Mouse (Mus musculus): Measurements from ENCODE around the gene Ihh. TPM values are rescaled to one million over a fixed set of nuclear protein-coding genes. Genes with fewer than 3 reads are reported as not detected.

The Ihh gene
- polyA plus RNA-seq, 1 experiment: not detected

DNA sequence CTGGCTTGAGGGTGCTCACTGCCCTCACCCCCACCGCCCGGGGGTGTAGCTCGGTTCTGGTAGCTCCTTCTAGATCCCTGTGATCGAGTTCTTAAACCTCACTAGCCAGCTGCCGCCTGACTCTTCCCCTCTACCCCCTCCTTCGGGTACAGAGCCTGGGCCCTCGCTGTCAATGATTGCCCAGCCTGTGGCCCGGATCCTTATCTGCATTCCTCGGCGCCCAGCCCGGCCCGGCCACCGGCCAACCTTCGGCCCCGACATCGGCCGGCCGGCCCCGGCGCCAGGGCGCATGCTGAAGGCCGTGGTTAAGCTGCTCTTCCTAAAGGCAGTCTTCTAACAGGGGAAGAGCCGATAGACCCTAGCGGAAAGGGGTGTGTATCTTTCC, 1.8 kb downstream of the Ihh start:
- H3K27ac ChIP-seq (ENCODE audit: insufficient read depth, low read depth, low read length): no peak overlapping the region
- TF ChIP-seq CTCF (IDR thresholded peaks at IDR 0.05; ENCODE audit: insufficient read depth, low read depth, low read length) (no peak), POLR2A (IDR thresholded peaks at IDR 0.05; ENCODE audit: insufficient read depth, low read depth, low read length) (no peak)
- WGBS: 7% methylated on average over 24 of the region's 24 CpGs
- no peak overlapping the region for H3K4me3 ChIP-seq (ENCODE audit: insufficient read depth, low read depth, low read length)
- peaks cover 37% of the 10 kb centered on the region for H3K4me1 ChIP-seq (ENCODE audit: control insufficient read depth, insufficient read depth, low read length)

DNA sequence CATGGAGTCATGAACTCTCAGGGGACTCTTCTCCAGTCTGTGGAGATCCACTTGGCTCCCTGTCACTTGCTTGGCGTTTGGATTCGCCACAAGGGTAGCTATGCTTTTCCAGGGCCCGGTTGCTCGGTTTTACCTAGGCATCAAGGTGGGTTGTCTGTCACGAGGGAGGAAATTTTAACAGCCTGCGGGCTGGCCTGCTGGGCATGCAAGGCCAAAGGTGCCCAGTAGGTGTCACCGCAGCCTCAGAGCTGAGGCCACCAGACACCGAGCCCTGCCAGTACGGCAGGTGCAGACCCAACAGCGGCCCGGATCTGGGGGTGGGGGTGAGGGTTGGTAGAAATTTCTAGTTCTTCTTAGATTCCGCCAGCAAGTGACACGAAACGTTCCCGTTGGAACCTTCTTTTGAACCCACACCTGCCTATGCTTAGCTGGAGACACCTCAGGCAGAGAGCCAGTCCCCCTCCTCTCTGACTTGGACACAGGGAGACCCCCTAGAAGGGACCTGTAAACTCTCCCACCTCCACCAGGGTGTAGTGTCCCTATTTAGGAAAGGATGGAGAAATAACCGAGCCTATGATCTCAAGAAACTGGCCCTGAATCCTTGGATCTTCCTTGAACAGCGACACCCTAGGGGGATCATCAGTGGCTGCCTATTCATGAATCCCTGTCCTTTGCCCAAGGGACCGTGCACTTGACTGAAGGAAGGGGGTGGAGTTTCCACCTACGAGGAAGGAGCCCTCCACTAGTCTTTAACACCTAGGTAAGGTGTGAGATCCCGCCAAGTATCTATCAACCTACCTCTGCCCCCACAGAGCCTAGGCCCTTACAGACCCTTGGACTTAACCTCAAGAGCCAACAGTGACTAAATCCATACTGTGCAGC, 2.4 kb downstream of the Ihh start:
- Histone ChIP-seq H3K4me1 (ENCODE audit: control insufficient read depth, insufficient read depth, low read length) (peaks cover 37% of the 10 kb centered on the region), H3K4me3 (ENCODE audit: insufficient read depth, low read depth, low read length) (no peak overlapping the region), H3K27ac (ENCODE audit: insufficient read depth, low read depth, low read length) (no peak overlapping the region)
- 7% methylated on average over 20 of the region's 20 CpGs for WGBS
- peak; percentile 82; the same call in 1 of the 2 replicates for TF ChIP-seq CTCF (IDR thresholded peaks at IDR 0.05; ENCODE audit: insufficient read depth, low read depth, low read length)
- TF ChIP-seq POLR2A (IDR thresholded peaks at IDR 0.05; ENCODE audit: insufficient read depth, low read depth, low read length): no peak

DNA sequence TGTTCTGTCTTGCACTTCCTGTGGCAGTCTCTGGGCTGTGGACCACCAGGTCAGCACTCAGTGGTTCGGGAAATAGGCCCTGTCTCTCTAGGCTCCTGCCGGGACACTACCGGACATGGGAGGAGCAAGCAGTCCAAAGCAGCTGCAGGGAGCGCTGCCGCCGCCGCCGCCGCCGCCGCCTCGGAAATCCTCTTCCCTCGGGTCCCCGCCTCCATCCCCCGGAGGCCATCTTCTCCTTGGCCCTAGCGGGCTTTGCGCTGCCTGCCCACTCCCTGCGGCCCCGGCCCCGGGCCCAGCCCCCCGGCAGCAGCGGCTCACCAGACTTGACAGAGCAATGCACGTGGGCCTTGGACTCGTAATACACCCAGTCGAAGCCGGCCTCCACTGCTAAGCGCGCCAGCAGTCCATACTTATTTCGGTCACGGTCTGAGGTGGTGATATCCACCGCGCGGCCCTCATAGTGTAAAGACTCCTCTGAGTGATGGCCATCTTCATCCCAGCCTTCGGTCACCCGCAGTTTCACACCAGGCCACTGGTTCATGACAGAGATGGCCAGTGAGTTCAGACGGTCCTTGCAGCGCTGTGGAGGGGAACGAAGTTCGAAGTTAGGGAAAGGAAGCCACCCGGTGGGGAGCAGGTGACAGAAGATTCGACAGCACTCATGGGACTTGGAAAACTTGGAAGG, 3.3 kb downstream of the Ihh start:
- no peak for TF ChIP-seq CTCF (IDR thresholded peaks at IDR 0.05; ENCODE audit: insufficient read depth, low read depth, low read length)
- no peak for TF ChIP-seq POLR2A (IDR thresholded peaks at IDR 0.05; ENCODE audit: insufficient read depth, low read depth, low read length)
- Histone ChIP-seq H3K27ac (ENCODE audit: insufficient read depth, low read depth, low read length) (no peak overlapping the region), H3K4me3 (ENCODE audit: insufficient read depth, low read depth, low read length) (no peak overlapping the region), H3K4me1 (ENCODE audit: control insufficient read depth, insufficient read depth, low read length) (peaks cover 37% of the 10 kb centered on the region)
- WGBS: 3% methylated on average over 41 of the region's 41 CpGs

DNA sequence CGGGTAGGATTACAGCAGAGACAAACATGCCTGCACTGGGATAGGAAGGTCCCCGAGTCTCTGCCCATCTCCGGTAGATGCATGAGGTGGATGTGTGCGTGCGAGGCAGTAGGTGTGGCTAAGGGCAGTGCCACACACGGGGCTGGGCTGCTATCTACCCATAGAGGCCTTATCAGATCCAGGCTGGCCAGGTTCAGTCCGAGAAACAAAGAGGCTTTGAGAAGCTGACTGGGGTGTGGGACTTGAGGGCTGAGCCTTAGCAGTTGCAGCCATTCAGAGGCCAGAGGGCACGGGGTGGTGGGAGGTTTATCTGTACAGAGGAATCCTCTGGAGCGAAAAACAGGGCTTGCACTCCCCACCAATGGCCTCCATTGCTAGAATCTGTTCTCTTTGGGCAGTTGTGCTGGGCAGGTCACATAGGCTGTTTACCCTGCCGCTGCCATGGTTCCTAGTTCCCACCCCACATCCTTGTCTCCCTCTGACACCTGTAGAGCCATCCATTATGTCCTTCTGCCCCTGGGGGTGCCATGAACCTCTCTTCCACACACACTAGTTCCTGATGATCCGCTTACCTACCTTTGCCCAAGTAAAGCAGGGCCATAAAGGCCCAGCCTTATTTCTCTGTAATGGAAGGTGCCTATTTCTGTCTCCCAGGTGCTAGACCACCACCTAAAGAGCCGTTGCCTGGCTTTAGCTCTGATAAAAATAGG, 9.7 kb downstream of the Ihh start:
- no peak for TF ChIP-seq POLR2A (IDR thresholded peaks at IDR 0.05; ENCODE audit: insufficient read depth, low read depth, low read length)
- TF ChIP-seq CTCF (IDR thresholded peaks at IDR 0.05; ENCODE audit: insufficient read depth, low read depth, low read length): no peak
- no peaks in the 10 kb centered on the region for H3K4me1 ChIP-seq (ENCODE audit: control insufficient read depth, insufficient read depth, low read length)
- H3K4me3 ChIP-seq (ENCODE audit: insufficient read depth, low read depth, low read length): no peak overlapping the region
- WGBS: 67% methylated on average over 12 of the region's 12 CpGs
- no peak overlapping the region for H3K27ac ChIP-seq (ENCODE audit: insufficient read depth, low read depth, low read length)

DNA sequence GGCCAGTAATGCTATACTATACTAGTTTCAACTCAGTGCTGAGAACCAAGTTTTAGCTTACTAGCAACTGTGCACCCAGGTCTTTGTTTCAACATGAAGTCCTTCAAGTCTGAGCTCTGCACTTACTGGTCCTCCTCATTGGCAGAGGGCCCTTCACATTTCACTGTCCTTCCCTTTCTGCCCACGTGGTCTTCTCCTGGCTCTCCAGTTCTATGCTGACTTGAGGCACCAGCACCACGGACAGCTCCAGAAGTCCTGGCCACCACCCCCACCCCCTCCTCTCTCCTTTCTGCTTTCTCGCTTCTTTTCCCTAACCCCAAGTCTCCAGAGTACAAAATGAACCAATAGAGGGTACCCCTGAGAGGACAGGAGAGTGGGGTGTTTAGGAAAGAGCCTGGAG, 11.7 kb downstream of the Ihh start:
- TF ChIP-seq POLR2A (IDR thresholded peaks at IDR 0.05; ENCODE audit: insufficient read depth, low read depth, low read length): no peak
- TF ChIP-seq CTCF (IDR thresholded peaks at IDR 0.05; ENCODE audit: insufficient read depth, low read depth, low read length): no peak
- 6% methylated on average over 3 of the region's 3 CpGs for WGBS
- H3K4me1 ChIP-seq (ENCODE audit: control insufficient read depth, insufficient read depth, low read length): no peaks in the 10 kb centered on the region

GRCm38 (mm10) chr1:74936221-74936830, 15.1 kb downstream of the Ihh start:
- Histone ChIP-seq H3K4me3 (ENCODE audit: insufficient read depth, low read depth, low read length) (no peak overlapping the region), H3K27ac (ENCODE audit: insufficient read depth, low read depth, low read length) (no peak overlapping the region), H3K4me1 (ENCODE audit: control insufficient read depth, insufficient read depth, low read length) (no peaks in the 10 kb centered on the region)
- TF ChIP-seq POLR2A (IDR thresholded peaks at IDR 0.05; ENCODE audit: insufficient read depth, low read depth, low read length) (no peak), CTCF (IDR thresholded peaks at IDR 0.05; ENCODE audit: insufficient read depth, low read depth, low read length) (no peak)
- 37% methylated on average over 12 of the region's 12 CpGs for WGBS

More for the DNA sequence above, 11.7 kb downstream of the Ihh start:
- Histone ChIP-seq H3K4me3 (ENCODE audit: insufficient read depth, low read depth, low read length) (no peak overlapping the region), H3K27ac (ENCODE audit: insufficient read depth, low read depth, low read length) (no peak overlapping the region)

GRCm38 (mm10) chr1:74935402-74935801, 16.1 kb downstream of the Ihh start, which contains the start of gene Cfap65:
Gene Cfap65, minus strand, starts transcription at chr1:74935599.
- 1% methylated on average over 18 of the region's 18 CpGs for WGBS
- Histone ChIP-seq H3K4me1 (ENCODE audit: control insufficient read depth, insufficient read depth, low read length) (no peaks in the 10 kb centered on the region), H3K4me3 (ENCODE audit: insufficient read depth, low read depth, low read length) (peak within 1 kb of the TSS; percentile 47), H3K27ac (ENCODE audit: insufficient read depth, low read depth, low read length) (no peak within 1 kb of the TSS)
- TF ChIP-seq CTCF (IDR thresholded peaks at IDR 0.05; ENCODE audit: insufficient read depth, low read depth, low read length) (no peak), POLR2A (IDR thresholded peaks at IDR 0.05; ENCODE audit: insufficient read depth, low read depth, low read length) (no peak)

GRCm38 (mm10) chr1:74927621-74928296, 23.7 kb downstream of the Ihh start:
- Histone ChIP-seq H3K27ac (ENCODE audit: insufficient read depth, low read depth, low read length) (no peak overlapping the region), H3K4me1 (ENCODE audit: control insufficient read depth, insufficient read depth, low read length) (no peaks in the 10 kb centered on the region), H3K4me3 (ENCODE audit: insufficient read depth, low read depth, low read length) (no peak overlapping the region)
- 89% methylated on average over 9 of the region's 9 CpGs for WGBS
- TF ChIP-seq CTCF (IDR thresholded peaks at IDR 0.05; ENCODE audit: insufficient read depth, low read depth, low read length) (no peak), POLR2A (IDR thresholded peaks at IDR 0.05; ENCODE audit: insufficient read depth, low read depth, low read length) (no peak)

Data from olfactory bulb, adult 2 months (tissue).